Mouse (Mus musculus) forebrain, embryonic 12.5 days (tissue): Measurements from ENCODE around the gene Tmem263. TPM values are rescaled to one million over a fixed set of nuclear protein-coding genes. Genes with fewer than 3 reads are reported as not detected.

Experiments used
- ATAC-seq: fragments of 200-750 bp; cut with Nextera tagmentation; 2 replicates; pipeline ENCODE4 v1.8.0; 2017; ENCODE audit warnings: moderate TSS enrichment; ENCODE audit not compliant: low FRiP score
- H3K27ac ChIP-seq: fragments of 300-500 bp; sonication (generic); 2 replicates; pipeline ENCODE4 v1.5.1; 2016; ENCODE audit warnings: mild to moderate bottlenecking
- H3K27me3 ChIP-seq: fragments of 300-500 bp; sonication (generic); 2 replicates; pipeline ENCODE4 v1.6.1; 2016; ENCODE audit warnings: mild to moderate bottlenecking
- H3K36me3 ChIP-seq: fragments of 300-500 bp; sonication (generic); replicated peaks from 2 replicates; pipeline ENCODE4 v1.6.1; 2016; ENCODE audit warnings: mild to moderate bottlenecking
- H3K4me1 ChIP-seq: fragments of 300-500 bp; sonication (generic); 2 replicates; pipeline ENCODE4 v1.6.1; 2016
- H3K4me2 ChIP-seq: fragments of 300-500 bp; sonication (generic); 2 replicates; pipeline ENCODE4 v1.6.1; 2016; ENCODE audit warnings: mild to moderate bottlenecking, moderate library complexity
- H3K4me3 ChIP-seq: fragments of 300-500 bp; sonication (generic); replicated peaks from 2 replicates; pipeline ENCODE4 v1.5.1; 2016; ENCODE audit warnings: mild to moderate bottlenecking
- H3K9ac ChIP-seq: fragments of 300-500 bp; sonication (generic); 2 replicates; pipeline ENCODE4 v1.6.1; 2016; ENCODE audit warnings: mild to moderate bottlenecking
- H3K9me3 ChIP-seq: fragments of 300-500 bp; sonication (generic); 2 replicates; pipeline ENCODE4 v1.6.1; 2016
- WGBS: fragments of 180-500 bp; shearing (Covaris S2); methylation state at CpG from one replicate; pipeline ENCODE4 v1.1.7; 2016; 5-methylcytosine and 5-hydroxymethylcytosine counted together
- polyA plus RNA-seq: library from polyadenylated mRNA; unstranded; fragments of >200 nt; fragmentation: Nextera tagmentation; extraction: Ambion mirVana; gene quantifications from 2 replicates; pipeline ENCODE4 v1.2.1, GENCODE M21; 2016

Gene Tmem263
- polyA plus RNA-seq, 1 experiment from 2014 or later = 61.6 TPM

DNA sequence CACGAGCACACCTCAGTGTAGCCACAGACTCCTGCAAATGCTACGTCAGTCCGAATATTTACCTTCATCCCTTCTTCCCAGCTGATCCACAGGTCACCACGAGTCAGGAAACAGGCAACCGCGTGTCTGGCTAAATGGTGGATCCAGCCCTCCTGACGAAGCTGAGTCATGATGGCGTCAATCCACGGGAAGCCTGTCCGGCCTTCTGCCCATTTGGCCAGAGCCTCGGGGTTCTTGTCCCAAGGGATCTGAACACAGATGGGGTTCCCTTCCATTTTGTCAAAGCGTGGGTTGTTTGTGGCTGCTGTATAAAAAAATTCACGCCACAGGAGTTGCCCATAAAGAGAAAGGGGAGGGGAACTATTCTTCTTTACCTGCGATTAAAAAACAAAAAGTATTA lies 43.9 kb downstream of the Tmem263 start:
- Histone ChIP-seq H3K4me2 (no peak overlapping the region), H3K9ac (no peak overlapping the region), H3K4me1 (no peaks in the 10 kb centered on the region), H3K9me3 (no peaks in the 10 kb centered on the region), H3K4me3 (no peak overlapping the region), H3K27me3 (no peaks in the 10 kb centered on the region), H3K27ac (no peak overlapping the region), H3K36me3 (peaks cover 37% of the 10 kb centered on the region)
- 91% methylated on average over 14 of the region's 14 CpGs for whole genome bisulfite sequencing
- ATAC-seq = no peak

GRCm38 (mm10) chr10:85149226-85149625 lies 46.8 kb downstream of the Tmem263 start:
- Histone ChIP-seq H3K4me3 (no peak overlapping the region), H3K4me2 (no peak overlapping the region), H3K27ac (no peak overlapping the region), H3K27me3 (no peaks in the 10 kb centered on the region), H3K4me1 (no peaks in the 10 kb centered on the region), H3K36me3 (peaks cover 21% of the 10 kb centered on the region), H3K9ac (no peak overlapping the region), H3K9me3 (no peaks in the 10 kb centered on the region)
- no peak for ATAC-seq
- 89% methylated on average over 5 of the region's 5 CpGs for WGBS

DNA sequence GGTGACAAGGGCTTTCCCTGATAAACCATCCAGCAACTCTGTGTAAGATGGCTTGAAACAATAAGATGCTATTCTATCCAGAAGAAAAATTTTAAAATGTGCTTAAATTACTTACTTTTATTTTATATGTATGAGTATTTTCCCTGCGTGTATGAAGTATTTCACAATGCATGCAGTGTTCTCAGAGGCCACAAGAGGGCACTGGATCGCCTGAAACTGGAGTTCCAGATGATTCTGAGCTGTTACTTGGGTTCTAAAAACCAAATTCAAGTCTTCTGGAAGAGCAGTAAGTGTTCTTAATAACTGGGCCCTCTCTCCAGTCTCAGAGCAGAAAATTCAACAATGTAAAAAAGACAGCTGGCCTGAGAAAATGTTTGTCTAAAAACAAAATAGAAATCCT lies 51.8 kb downstream of the Tmem263 start:
- H3K36me3 ChIP-seq = peaks cover 3% of the 10 kb centered on the region
- no peak for ATAC-seq
- 3% methylated on average over 2 of the region's 2 CpGs for WGBS

DNA sequence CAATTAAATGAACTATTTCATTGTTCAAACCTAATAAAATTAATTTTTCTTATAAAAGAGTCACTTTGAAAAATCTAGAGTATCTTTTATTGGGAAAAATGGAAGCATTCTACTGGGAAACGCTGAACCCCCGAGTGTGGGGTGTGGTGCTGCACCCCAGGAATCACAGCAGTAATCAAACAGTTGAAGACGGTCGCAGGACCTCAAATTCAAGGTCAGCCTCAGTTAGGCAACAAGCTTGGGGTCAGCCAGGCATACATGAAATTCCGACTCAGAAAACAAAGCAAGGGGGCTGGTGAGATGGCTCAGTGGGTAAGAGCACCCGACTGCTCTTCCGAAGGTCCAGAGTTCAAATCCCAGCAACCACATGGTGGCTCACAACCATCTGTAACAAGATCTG lies 55.0 kb downstream of the Tmem263 start:
- H3K9me3 ChIP-seq = no peaks in the 10 kb centered on the region
- H3K9ac ChIP-seq = no peak overlapping the region
- no peaks in the 10 kb centered on the region for H3K4me1 ChIP-seq
- H3K27ac ChIP-seq = no peak overlapping the region
- no peak overlapping the region for H3K4me3 ChIP-seq
- 92% methylated on average over 7 of the region's 7 CpGs for WGBS
- H3K36me3 ChIP-seq = no peaks in the 10 kb centered on the region
- no peak for ATAC-seq
- no peaks in the 10 kb centered on the region for H3K27me3 ChIP-seq
- H3K4me2 ChIP-seq = no peak overlapping the region

More for the DNA sequence above, 51.8 kb downstream of the Tmem263 start:
- Histone ChIP-seq H3K4me3 (no peak overlapping the region), H3K27ac (no peak overlapping the region), H3K9ac (no peak overlapping the region), H3K4me2 (no peak overlapping the region), H3K27me3 (no peaks in the 10 kb centered on the region), H3K9me3 (no peaks in the 10 kb centered on the region), H3K4me1 (no peaks in the 10 kb centered on the region)

DNA sequence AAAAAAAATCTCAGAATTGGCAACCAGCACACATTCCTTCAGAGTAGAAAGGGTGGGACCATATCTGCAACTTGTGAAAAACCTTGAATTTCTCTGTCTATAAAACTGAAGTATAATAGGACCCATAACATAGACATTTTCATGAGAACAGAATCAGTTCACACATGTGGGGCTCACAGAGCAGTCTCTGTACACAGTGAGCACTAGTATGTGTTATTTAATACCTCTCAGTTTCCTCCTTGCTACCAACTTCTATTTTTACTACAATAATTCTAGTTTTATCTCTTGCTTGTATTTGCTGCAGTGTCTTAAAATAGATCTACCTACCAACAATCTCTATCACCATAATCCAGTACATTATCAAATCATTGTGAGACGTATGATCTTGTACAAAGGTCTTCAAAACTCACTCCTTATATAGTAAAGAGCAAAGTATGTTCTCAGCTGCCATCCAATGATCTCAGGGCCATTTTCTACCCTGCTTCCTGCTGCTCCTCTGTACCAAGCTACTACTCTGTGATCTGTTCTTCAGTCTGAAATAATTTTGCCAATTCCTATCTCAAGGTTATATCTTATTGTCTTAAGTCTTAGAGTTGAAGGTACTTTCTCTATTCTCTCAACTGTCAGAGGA lies 57.7 kb downstream of the Tmem263 start:
- H3K4me3 ChIP-seq = no peak overlapping the region
- H3K4me2 ChIP-seq = no peak overlapping the region
- H3K27ac ChIP-seq = no peak overlapping the region
- WGBS = 90% methylated on average over 1 of the region's 1 CpGs
- no peaks in the 10 kb centered on the region for H3K36me3 ChIP-seq
- no peak for ATAC-seq
- no peaks in the 10 kb centered on the region for H3K9me3 ChIP-seq
- H3K27me3 ChIP-seq = no peaks in the 10 kb centered on the region
- H3K9ac ChIP-seq = no peak overlapping the region
- no peaks in the 10 kb centered on the region for H3K4me1 ChIP-seq

- H3K27ac ChIP-seq = no peak overlapping the region
- no peak overlapping the region for H3K4me3 ChIP-seq
- no peak overlapping the region for H3K9ac ChIP-seq
- 83% methylated on average over 5 of the region's 5 CpGs for WGBS
- H3K36me3 ChIP-seq = no peaks in the 10 kb centered on the region
- H3K4me1 ChIP-seq = no peaks in the 10 kb centered on the region
- H3K9me3 ChIP-seq = no peaks in the 10 kb centered on the region
- H3K27me3 ChIP-seq = no peaks in the 10 kb centered on the region
- H3K4me2 ChIP-seq = no peak overlapping the region
- ATAC-seq = no peak
Observed at GRCm38 (mm10) chr10:85161745-85162351, 59.4 kb downstream of the Tmem263 start.

DNA sequence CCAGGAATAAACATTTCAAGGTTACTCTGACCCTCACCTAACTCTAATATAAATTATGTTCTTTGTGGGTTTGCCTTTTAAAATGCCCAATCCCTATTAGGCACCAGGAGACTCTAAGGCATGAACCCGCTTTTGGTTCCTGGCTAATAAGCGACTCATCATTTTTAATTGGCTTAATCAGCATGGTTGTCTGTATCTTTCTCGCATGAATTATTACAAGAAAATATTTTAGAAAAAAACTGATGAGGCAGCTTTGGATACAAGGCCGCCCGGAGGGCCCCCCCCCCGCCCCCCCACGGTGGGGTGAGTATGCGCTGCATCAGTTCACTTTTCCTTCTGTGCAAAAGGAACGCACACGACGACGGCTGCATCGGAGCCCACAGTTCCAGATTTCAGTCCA lies 62.4 kb downstream of the Tmem263 start:
- Histone ChIP-seq H3K4me3 (no peak overlapping the region), H3K4me1 (no peaks in the 10 kb centered on the region), H3K4me2 (no peak overlapping the region), H3K27me3 (no peaks in the 10 kb centered on the region), H3K36me3 (no peaks in the 10 kb centered on the region), H3K9ac (no peak overlapping the region), H3K9me3 (no peaks in the 10 kb centered on the region), H3K27ac (no peak overlapping the region)
- 85% methylated on average over 13 of the region's 13 CpGs for WGBS
- no peak for ATAC-seq

DNA sequence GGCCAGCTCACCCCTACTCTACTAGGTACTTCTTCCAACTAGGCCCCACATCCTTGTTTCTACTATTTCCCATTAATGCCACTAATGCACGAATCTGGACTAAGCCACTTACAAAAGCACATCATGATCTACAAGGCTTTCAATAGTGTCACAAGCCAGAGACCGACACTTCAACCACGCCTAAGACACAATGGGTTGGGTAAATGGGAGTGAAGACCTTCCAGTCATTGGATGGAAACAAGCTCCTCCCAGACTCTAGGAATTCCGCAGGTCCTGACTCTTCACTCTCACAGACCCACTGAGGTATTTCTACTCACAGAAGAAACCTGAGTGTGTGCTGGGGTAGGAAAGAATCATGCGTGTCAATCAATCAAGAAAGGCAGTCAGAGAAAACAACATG lies 62.9 kb downstream of the Tmem263 start:
- no peak for ATAC-seq
- Histone ChIP-seq H3K4me2 (no peak overlapping the region), H3K4me1 (no peaks in the 10 kb centered on the region), H3K27me3 (no peaks in the 10 kb centered on the region), H3K9ac (no peak overlapping the region), H3K9me3 (no peaks in the 10 kb centered on the region), H3K27ac (no peak overlapping the region), H3K36me3 (no peaks in the 10 kb centered on the region), H3K4me3 (no peak overlapping the region)
- 78% methylated on average over 5 of the region's 5 CpGs for WGBS

Other genes starting within 250 kb of the Tmem263 start
- 31.0 and 37.0 TPM in 2 replicates for gene Ric8b, start 185.0 kb upstream of the Tmem263 start, polyA plus RNA-seq
- gene Fhl4, start 132 bp upstream of the Tmem263 start, polyA plus RNA-seq = 1.3 and 2.0 TPM in 2 replicates
- gene Mterf2, start 25.4 kb downstream of the Tmem263 start, polyA plus RNA-seq = 26.1 and 30.0 TPM in 2 replicates
- 36.0 and 37.4 TPM in 2 replicates for gene Cry1, start 82.4 kb downstream of the Tmem263 start, polyA plus RNA-seq